Mouse (Mus musculus) Patski (cell line): ENCODE measurements at regions not wholly inside any gene's neighbourhood (a gene's known extent, or its start where the extent isn't known, plus 50 kb on each side); places are given as distances from the start of the nearest gene placed in this dataset.

Experiments used
- ATAC-seq: fragments of 100-300 bp; one replicate; pipeline ENCODE4 v1.8.0; 2021
- CTCF ChIA-PET: fragments of 350-600 bp; sonication (Branson Sonifier 250); formaldehyde crosslinking; loops from one replicate; lab custom pipeline; 2022; ENCODE audit warnings: inconsistent platforms; lab: Charles Lee
- POLR2A ChIA-PET: fragments of 350-600 bp; sonication (Branson Sonifier 250); formaldehyde crosslinking; loops from one replicate; lab custom pipeline; 2022; ENCODE audit warnings: antibody characterized with exemption, inconsistent platforms; lab: Charles Lee
- DNase-seq: peaks from one replicate; pipeline ENCODE4 v3.0.0-alpha.2; 2011; ENCODE audit warnings: low read depth, low spot score
- H3K27me3 ChIP-seq: fragments of 371-371 bp; one replicate; pipeline ENCODE4 v1.5.1; 2021
- CTCF ChIP-seq: fragments of 100-300 bp; IDR thresholded peaks from one replicate; pipeline ENCODE4 v1.5.1; 2021
- in situ Hi-C: fragments of 300-500 bp; cut with MboI; formaldehyde crosslinking; loops from 3 replicates; pipeline ENCODE4 v1.11.1; 2018; ENCODE audit warnings: low pct_unique_long_range_greater_than_20kb, mixed read lengths

DNA sequence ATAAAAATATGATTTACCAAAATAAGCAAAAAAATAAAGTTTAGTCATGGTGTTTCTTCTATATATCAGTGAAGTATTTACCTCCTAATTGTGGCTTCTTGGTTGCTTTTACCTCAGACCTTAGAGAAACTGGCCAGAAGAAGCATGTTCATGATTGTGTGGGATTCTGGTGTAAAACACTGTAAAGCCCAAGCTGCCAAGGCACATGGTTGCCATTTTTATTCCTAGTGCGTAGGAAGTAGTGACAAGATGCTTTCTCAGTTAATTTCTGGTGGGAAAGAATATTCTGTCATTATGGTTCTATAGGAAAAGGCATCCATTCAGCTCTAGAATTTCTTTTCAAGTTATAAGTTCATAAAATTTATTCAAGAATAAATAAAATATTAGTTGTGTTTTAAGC lies 805.2 kb downstream of the Olfm4 start:
- in situ Hi-C loops = no loop called here
- ATAC-seq (no peak), DNase-seq (no peak)
- ChIA-PET POLR2A (no interaction called here), CTCF (no interaction called here)
- no peak for TF ChIP-seq CTCF
- no peaks in the 10 kb centered on the region for H3K27me3 ChIP-seq

DNA sequence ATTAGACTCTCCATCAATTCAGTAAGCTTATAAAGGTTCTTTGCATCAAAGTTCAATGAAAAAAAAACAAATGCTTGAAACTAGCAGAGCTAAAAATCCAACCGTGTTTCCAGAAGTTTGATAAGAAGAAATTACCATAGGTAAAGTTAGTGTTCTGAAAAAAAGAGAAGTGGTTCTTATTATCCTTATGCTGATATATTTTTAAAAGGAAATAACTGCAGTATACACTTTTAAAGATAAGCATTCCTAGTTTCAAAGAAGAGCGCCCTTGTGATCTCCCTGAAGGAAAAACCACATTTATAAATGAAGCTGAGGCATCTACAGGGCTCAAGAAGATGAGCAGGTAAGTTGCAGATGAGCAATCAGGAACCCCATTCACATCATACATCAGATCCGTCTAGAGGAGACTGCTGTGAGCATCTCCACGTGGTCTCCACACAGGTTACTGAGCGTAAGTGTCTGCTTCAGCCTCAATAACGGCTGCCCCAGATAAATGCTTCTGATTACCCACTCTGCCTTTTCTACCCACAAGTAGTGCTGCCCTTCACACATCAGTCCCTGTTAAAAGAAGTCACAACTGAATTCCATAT lies 815.6 kb downstream of the Olfm4 start:
- no peak for TF ChIP-seq CTCF
- peaks cover 5% of the 10 kb centered on the region for H3K27me3 ChIP-seq
- ChIA-PET POLR2A (no interaction called here), CTCF (no interaction called here)
- ATAC-seq (no peak), DNase-seq (no peak)
- in situ Hi-C loops = no loop called here

DNA sequence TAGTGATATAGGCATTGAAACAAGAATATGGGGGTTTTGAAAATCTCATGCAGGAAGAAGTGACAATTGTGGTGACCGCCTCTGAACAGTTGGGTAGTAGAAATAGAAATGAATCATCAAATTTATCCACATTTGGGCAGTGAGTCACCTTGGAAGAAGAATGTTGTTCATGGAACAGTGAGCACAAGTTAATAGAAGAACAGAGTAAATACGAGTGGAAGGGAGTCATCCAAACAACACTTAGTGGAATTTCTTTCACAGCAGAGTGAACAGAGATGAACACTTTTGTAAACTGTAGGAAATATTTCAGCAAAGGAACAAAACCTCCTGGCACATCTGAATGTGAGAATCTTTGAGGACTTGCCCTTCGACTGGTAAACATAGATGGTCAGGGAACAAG lies 846.6 kb downstream of the Olfm4 start:
- in situ Hi-C loops = no loop called here

DNA sequence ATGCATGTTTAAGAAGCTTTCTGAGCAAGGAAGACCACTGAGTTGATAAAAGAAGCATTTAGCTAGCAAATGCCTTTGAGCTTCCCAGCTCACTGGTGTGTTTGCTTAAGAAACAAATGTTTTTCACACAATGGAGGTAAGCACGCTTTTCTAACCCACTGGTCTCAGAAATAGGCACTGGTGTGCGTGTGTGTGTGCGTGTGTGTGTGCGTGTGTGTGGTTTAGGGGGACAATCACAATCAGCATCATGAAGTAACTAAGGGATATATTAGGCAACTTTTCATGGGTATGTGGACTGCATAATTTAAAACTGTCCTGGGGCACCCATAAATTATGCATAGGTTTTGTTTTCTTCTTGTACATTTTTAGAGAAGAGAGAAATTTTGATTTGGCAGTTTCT lies 860.7 kb downstream of the Olfm4 start:
- ATAC-seq (no peak), DNase-seq (no peak)
- no peak for TF ChIP-seq CTCF
- POLR2A ChIA-PET = no interaction called here
- in situ Hi-C loops = no loop called here
- H3K27me3 ChIP-seq = no peaks in the 10 kb centered on the region
- CTCF ChIA-PET = no interaction called here

More for the DNA sequence above, 846.6 kb downstream of the Olfm4 start:
- ChIA-PET POLR2A (no interaction called here), CTCF (no interaction called here)
- H3K27me3 ChIP-seq = no peaks in the 10 kb centered on the region
- ATAC-seq = peak; percentile 100
- no peak for TF ChIP-seq CTCF
- DNase-seq = peak; percentile 63

DNA sequence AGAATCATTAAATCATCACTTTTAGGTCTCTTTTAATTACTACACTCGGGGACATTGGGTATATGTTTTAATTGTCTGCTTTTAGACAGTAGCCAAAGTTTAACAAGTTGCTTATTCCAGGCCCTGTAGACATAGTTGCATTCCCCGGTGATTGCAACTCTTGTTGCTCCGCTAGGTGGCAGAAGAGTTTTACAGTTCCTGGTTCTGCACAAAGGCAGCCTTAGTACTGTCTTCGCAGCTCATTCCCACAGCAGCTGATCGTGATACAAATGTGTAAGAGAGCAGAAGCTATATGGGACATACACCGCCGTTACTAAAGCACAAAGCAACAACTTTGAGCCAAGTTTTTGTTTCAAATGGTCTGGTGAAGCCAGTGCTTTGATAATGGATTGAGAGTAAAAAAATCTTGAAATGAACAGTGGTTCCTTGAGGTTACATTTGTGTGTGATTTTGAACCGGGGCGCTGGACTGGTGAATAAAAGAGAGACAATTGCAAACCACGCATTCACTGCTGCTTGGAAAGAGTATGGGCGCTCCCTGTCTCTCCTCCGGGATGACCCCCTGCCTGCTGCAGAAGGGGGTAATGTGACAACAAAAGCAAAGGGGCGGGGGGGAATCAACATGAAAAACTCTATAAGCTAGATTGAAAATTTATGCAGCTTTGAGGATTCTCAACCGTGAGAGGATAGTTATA lies 861.8 kb downstream of the Olfm4 start:
- CTCF ChIA-PET = interaction anchor here (1.3 kb wide), 1 partner anchor 10 kb away, joined by 4 read pairs; no protein-coding TSS in a partner anchor
- H3K27me3 ChIP-seq = no peaks in the 10 kb centered on the region
- TF ChIP-seq CTCF = peak; percentile 88
- POLR2A ChIA-PET = no interaction called here
- in situ Hi-C loops = no loop called here
- DNase-seq = peak; percentile 12
- ATAC-seq = peak; percentile 99

DNA sequence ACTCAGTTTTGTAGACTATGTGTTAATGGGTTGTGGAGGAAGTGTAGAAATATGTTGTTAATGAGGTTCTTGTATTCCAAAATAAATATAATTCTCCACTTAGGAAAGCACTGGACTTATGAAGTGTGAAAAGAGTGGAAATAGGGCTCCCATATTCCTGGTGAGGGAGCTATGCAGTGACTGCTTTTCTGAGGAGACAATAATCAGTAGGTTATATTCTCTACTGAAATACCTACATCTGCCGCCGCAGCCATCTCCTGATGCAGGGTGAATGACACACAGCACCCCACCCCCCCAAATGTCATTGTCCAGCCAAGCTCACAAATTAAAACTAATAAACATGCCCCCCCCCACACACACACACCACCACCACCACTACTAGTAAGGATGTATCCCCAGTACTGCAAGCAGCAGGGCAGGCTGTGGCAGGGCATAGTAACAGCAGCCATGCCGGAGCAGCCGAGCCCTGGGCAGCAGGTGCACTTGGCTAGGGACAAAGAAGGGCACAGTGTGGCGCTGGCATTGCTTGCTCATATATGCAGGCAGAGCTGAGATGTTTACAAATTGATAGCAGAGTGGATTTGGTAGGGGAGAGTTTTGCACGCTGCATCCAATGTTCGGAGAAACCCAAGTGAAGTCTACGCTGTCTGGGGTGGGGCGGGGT lies 862.7 kb downstream of the Olfm4 start:
- ChIA-PET POLR2A (no interaction called here), CTCF (interaction anchor here (1.3 kb wide), 1 partner anchor 10 kb away, joined by 4 read pairs; no protein-coding TSS in a partner anchor)
- no peak for TF ChIP-seq CTCF
- in situ Hi-C loops = no loop called here
- no peak for DNase-seq
- peaks cover 5% of the 10 kb centered on the region for H3K27me3 ChIP-seq
- no peak for ATAC-seq
